ENCODE assay signal across 25 mouse cellular contexts in genomic region chr5:55735143-55735542, GRCm38 (mm10).
"Had no signal": no experiment of that assay in that cellular context is flagged by ENCODE, and none has a peak within 500 bp of the region (broad histone marks: within the 10 kb centered on the region; RNA-seq: fewer than 3 reads in every experiment).

No protein-coding gene starts in this region.

- H3K27me3 ChIP-seq: heart, embryonic 12.5 days; hindbrain, embryonic 12.5 days; intestine, embryonic 15.5 days; limb, embryonic 13.5 days; limb, embryonic 15.5 days had no signal

- H3K27ac ChIP-seq: gastrocnemius, adult 2 months; heart, embryonic 10.5 days; hindbrain, embryonic 10.5 days; hindbrain, embryonic 12.5 days; hindbrain, embryonic 14.5 days; intestine, embryonic 15.5 days; layer of hippocampus, adult 2 months; limb, embryonic 13.5 days; limb, embryonic 15.5 days had no signal

- H3K9me3 ChIP-seq: heart, embryonic 10.5 days; heart, embryonic 12.5 days; hindbrain, embryonic 10.5 days; hindbrain, embryonic 12.5 days; intestine, embryonic 15.5 days; limb, embryonic 13.5 days; limb, embryonic 15.5 days had no signal

- H3K36me3 ChIP-seq: heart, embryonic 10.5 days; heart, embryonic 12.5 days; hindbrain, embryonic 10.5 days; hindbrain, embryonic 12.5 days; intestine, embryonic 15.5 days; limb, embryonic 13.5 days; limb, embryonic 15.5 days had no signal

- H3K9ac ChIP-seq: heart, embryonic 12.5 days; hindbrain, embryonic 12.5 days; hindbrain, embryonic 14.5 days; intestine, embryonic 15.5 days; limb, embryonic 13.5 days; limb, embryonic 15.5 days had no signal

- ATAC-seq: hindbrain, embryonic 16.5 days; inflammation-experienced regulatory T-cells, adult 6 months; intestine, embryonic 15.5 days; intestine, postnatal 0 days had no signal

- H3K4me2 ChIP-seq: heart, embryonic 12.5 days; hindbrain, embryonic 12.5 days; hindbrain, embryonic 14.5 days; intestine, embryonic 15.5 days; limb, embryonic 13.5 days; limb, embryonic 15.5 days had no signal

- H3K4me1 ChIP-seq: heart, embryonic 10.5 days; heart, embryonic 12.5 days; hindbrain, embryonic 10.5 days; hindbrain, embryonic 12.5 days; intestine, embryonic 15.5 days; limb, embryonic 13.5 days; limb, embryonic 15.5 days had no signal

- H3K4me3 ChIP-seq: gastrocnemius, adult 2 months; heart, embryonic 10.5 days; heart, embryonic 12.5 days; hindbrain, embryonic 10.5 days; hindbrain, embryonic 12.5 days; intestine, embryonic 15.5 days; layer of hippocampus, adult 2 months; limb, embryonic 13.5 days; limb, embryonic 15.5 days had no signal

- DNase-seq: gastrocnemius, adult 2 months; gastrocnemius, postnatal 10 days; gastrocnemius, postnatal 25 days; heart, adult 18-20 months; heart, postnatal 10 days; heart, postnatal 4 days; kidney, adult 18-20 months; kidney, adult 8-10 months; kidney, postnatal 10 days; kidney, postnatal 25 days; kidney, postnatal 4 days; layer of hippocampus, postnatal 36 days; left cerebral cortex, postnatal 4 days had no signal
